Mouse (Mus musculus) adrenal gland, postnatal 4 days (tissue): Measurements from ENCODE around the gene Ceacam19. TPM values are rescaled to one million over a fixed set of nuclear protein-coding genes. Genes with fewer than 3 reads are reported as not detected.
"Not testable (repeated sequence)": the region's sequence is repeated elsewhere in the genome, so short reads cannot be mapped to it uniquely, and the experiment has no call there.

ENCODE experiments used
- DNase-seq, 2 experiments: peaks; one replicate each; pipeline ENCODE4 v3.0.0; 2021 to 2022; ENCODE audit warnings: low spot score in 2 of 2, mixed read lengths in 2 of 2
- long read RNA-seq, 2 experiments: library from polyadenylated mRNA; stranded (forward); transcript quantifications; one replicate each; pipeline ENCODE4 v2.0.0; 2021
- total RNA-seq, 2 experiments: library from RNA; stranded (reverse); gene quantifications; 2 replicates each; pipeline ENCODE4 v1.2.3; 2021

Ceacam19 gene
- not detected for total RNA-seq
- long read RNA-seq, experiment 1: 0 reads
- long read RNA-seq, experiment 2: 0 reads

DNA sequence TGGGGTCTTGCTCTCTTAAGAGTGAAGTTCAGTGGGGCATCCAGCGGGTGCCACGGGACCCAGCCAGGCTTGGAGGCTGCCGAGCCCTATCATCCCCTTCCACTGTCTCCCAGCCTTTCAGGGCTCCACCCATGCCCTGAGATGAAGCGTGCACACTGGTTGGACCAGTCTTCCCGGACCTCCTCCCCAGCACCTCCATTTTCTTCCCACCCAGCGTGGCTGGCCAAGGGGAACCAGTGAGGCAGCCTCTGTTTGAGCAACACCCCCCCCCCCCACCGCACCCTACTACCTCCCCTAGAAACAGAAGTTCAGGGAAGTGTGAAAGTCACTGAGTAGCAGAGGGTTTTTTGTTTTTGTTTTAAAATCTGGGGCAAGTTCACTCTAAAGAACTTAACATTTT lies at the start of gene Ceacam19:
Gene Ceacam19, minus strand, starts transcription at position 117 of the 400 bp plus-strand sequence.
- no peak for DNase-seq

GRCm38 (mm10) chr7:19937229-19937821 lies 49.6 kb upstream of the Ceacam19 start:
- no peak for DNase-seq

DNA sequence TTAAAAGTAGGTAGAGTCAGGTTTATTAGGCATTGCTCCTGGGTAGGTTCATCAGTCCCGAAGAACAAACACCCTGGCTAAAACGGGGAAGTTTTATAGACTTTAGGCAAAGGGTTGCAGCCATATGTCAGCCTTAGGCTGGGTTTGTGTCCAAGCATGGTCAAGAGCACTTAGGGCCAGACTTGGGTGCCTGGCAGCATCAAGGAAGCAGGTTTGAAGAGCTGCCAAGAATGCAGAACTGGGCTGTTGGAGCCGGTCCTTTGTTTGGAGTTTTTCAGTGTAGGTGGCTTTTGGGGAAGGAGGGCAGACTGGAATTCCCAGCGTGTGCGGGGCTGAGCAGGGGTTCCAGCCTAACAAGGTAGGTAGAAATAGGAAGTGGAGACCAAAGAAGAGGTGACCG lies 48.2 kb upstream of the Ceacam19 start:
- no peak for DNase-seq

GRCm38 (mm10) chr7:19935171-19935751 lies 47.5 kb upstream of the Ceacam19 start:
- DNase-seq: no peak

- DNase-seq: no peak
Measured at GRCm38 (mm10) chr7:19932877-19933809, 45.4 kb upstream of the Ceacam19 start.

DNA sequence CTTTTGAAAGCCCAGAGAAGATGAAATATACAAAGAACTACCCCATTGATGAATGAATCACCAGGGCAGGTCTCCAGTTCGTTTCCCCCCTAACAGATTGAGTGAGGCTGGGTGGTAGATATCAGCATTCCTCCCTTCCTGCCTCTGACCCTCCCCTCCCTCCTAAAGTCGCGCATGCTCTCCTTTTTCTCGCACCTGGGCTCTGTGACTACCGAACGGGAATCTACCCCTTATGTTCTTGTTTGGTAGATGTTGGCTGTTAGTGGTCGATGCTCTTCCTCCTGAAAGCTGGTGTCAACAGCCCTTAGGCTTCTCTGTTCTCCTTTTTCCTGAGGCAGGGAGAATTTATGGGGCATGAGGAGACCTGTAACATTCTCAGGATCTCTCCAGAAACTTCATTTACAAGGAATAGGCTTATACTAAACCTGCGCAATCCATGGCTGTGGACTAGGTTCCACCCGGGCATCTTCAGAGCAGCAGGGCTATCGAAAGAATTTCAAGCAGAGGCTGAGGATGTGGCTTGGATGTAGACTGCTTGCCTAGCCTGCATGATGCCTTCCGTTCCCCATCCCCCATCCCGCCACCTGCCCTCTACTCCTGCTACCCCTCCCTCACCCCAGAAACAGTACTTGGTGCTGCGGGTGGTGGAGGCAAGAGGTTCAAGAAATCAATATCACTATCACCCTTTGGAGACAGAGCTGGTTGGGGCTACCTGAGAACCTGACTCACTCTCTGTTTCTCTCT lies 44.5 kb upstream of the Ceacam19 start:
- DNase-seq: no peak

DNA sequence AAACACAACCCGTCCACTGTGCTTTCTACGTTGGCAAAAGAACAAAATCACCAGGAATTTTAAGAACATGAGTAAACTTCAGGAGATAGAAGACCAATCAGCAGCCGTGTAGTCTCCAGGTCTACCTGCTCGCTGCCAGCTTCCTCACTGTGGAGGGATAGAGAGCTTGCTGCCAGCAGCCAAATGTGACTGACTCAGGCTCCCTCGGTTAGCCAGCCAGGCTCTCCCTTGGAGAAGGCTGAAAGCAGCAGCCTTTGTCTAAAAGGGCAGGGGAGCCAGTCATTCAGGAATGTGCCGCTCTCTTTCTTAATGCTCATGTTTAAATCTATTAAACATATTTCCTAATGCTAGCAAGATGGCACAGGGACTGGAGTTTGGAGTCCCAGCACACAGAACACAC lies 42.7 kb upstream of the Ceacam19 start:
- not testable (repeated sequence) for DNase-seq

DNA sequence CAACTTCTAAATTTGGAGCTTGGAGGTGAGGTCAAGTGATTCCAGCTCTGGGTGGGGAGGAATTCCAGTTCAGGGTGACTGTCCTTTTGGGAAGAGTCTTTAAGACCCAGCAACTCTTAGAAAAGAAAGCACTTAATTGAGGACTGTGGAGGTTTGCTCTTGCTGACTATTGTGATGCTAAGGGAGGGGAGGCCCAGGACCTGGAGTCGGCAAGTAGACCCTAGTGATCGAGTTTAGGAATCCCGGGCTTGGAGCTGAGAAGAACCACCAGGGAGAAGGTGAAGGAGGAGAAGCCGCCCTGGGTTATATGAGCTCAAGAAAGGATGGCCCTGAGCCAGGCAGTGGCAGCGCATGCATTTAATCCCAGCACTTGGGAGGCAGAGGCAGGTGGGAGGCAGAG lies 40.7 kb upstream of the Ceacam19 start:
- no peak for DNase-seq

DNA sequence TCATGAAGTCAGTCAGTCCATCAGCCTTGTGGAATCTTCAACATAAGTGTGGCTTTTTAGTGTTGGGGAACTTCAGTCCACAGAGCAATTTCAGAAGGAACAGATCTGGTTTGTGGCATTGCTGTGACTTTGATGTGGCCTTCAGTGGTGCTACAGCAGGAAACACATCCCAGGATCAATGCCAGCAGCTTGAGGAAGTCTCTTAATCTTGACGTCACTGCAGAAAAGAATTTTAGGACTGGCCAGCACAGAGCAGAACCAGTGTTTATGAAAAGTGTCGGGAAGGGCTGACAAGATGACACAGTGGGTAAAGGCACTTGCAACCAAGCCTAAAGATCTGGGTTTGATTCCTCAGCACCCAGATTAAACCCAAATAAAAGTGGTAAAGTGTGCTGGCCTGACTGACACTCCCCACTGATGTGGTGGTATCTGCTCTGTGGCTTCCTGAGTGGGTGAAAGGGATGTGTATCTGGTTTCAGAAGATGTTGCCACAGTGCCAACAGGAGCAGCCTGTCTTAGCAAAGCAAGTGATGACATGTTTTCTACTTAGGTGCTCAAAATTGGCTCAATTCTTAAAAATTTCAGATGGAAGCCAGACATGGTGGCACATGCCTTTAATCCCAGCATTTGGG lies 39.2 kb upstream of the Ceacam19 start:
- no peak for DNase-seq

DNA sequence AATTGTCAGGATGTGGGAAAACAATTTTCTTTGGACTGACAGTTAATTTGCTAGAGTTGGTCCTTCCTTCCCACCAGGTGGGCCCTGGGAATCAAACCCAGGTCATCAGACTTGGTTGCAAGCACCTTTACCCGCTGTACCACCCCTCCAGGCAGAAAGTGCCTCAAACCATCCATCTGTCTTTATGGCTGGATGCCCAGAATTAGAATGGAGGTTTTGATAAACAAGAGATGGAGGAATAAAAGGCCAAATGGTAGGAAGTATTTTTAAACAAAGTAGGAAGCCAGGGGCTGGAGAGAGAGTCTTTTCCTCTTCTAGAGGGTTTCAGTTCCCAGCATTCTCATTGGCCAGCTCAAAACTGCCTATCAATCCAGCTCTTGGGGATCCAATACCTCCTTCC lies 37.6 kb upstream of the Ceacam19 start:
- DNase-seq: no peak

- DNase-seq: no peak
Measured at GRCm38 (mm10) chr7:19923797-19924196, 36.0 kb upstream of the Ceacam19 start.

DNA sequence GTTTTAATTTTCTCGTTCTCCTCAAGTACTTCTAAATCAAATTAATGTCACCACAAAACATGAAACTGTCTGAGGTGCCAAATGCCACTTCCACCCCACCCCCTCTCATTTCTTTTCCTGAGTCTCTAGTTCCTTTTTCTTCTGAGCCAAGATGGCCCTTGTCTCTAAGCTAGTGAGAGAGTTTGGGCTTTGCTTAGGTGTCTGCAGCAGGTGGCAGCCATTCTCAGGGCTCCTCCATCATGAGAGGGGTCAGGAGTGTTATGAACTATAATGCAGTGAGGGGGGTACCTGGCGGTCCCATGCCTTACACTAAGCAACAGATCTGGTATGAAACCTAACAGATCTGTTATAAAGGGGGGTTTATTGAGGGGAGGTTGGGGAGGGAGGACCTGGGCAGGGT lies 35.6 kb upstream of the Ceacam19 start:
- DNase-seq: no peak

DNA sequence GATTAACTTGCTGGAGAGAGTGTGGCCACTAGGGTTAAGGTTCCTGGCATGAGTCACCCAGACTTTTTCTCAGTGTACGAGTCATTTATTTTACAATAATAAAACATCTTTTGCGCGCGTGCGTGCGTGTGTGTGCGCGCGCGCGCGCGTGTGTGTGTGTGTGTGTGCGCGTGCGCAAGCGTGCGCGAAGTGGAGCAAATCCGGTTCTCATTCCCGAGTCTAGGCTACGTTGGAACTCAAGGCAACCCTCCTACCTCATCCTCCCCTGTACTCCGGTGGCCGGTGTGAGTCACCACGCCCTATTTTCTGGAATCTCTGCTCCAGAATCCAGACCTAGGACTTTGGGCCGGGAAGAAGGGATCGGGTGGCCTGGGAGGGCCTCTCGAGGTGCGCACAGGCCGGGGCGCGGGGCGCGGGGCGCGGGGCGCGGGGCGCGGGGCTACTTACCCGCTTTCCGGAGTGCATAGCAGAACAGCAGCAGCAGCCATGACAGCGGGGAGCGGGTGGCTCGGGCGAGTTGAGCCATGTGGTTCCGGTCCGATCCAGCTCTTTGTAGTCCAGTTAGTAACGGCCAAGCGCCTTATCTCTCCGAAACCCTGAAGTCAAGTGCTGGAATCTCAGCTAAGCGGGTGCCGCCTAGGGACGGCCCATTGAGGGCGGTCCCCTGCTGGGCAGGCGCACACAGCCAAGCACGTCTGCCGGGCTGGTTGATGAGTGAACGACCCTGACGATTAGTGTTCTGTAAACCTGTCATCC lies 32.9 kb upstream of the Ceacam19 start, which contains the start of gene Pvr:
Gene Pvr, minus strand, starts transcription at position 655 of the 756 bp plus-strand sequence.
- DNase-seq: peak; percentile 54 to 61

GRCm38 (mm10) chr7:19920166-19920505 lies 32.4 kb upstream of the Ceacam19 start:
- DNase-seq: no peak

GRCm38 (mm10) chr7:19914558-19914957 lies 26.8 kb upstream of the Ceacam19 start:
- DNase-seq: no peak

GRCm38 (mm10) chr7:19911695-19912524 lies 24.1 kb upstream of the Ceacam19 start:
- no peak for DNase-seq

GRCm38 (mm10) chr7:19911292-19911658 lies 23.5 kb upstream of the Ceacam19 start:
- no peak for DNase-seq

GRCm38 (mm10) chr7:19910421-19911291 lies 22.9 kb upstream of the Ceacam19 start:
- DNase-seq: peak; percentile 37 to 62
